Mouse (Mus musculus): Measurements from ENCODE around the gene Dnmt3a.

GRCm38 (mm10) chr12:3905436-3905835, 99.6 kb downstream of the Dnmt3a start:
- no peak for TF ChIP-seq CTCF (IDR thresholded peaks at IDR 0.05; ENCODE audit: control insufficient read depth, insufficient read depth, low read length)
- no peak for TF ChIP-seq POLR2A (IDR thresholded peaks at IDR 0.05; ENCODE audit: borderline replicate concordance, control insufficient read depth, low read depth, low read length)
